Comparison of ENCODE assay signal across 25 mouse cellular contexts in genomic region chr17:70466413-70466812, GRCm38 (mm10).
A peak's percentile ranks its signal among the peaks of the same experiment; 100 is the strongest.
DNase-seq lines count a peak whose midpoint lies in the region; ATAC-seq lines count a peak whose summit lies in the region.
"Had no signal": no experiment of that assay in that cellular context is flagged by ENCODE, and none has a peak within 500 bp of the region (broad histone marks: within the 10 kb centered on the region; RNA-seq: fewer than 3 reads in every experiment).

No protein-coding gene starts in this region.

- 0 out of 2 replicates have a peak, but pooled peaks have one; percentile 17 for ATAC-seq in midbrain, embryonic 15.5 days (replicated peaks)
- no peak for ATAC-seq in intestine, embryonic 15.5 days
- no peak for ATAC-seq in liver, embryonic 12.5 days
- ATAC-seq: forebrain, embryonic 14.5 days; forebrain, postnatal 0 days; Patski had no signal

- no peak overlapping the region for H3K27ac ChIP-seq in midbrain, embryonic 15.5 days
- no peak overlapping the region for H3K27ac ChIP-seq in midbrain, embryonic 10.5 days (replicated peaks)
- no peak overlapping the region for H3K27ac ChIP-seq in intestine, embryonic 15.5 days
- H3K27ac ChIP-seq in liver, embryonic 12.5 days: no peak overlapping the region
- H3K27ac ChIP-seq: embryonic facial prominence, embryonic 13.5 days; heart, adult 2 months; heart, embryonic 10.5 days; heart, embryonic 13.5 days; hindbrain, embryonic 12.5 days; hindbrain, embryonic 15.5 days had no signal

- H3K9me3 ChIP-seq in midbrain, embryonic 15.5 days: no peaks in the 10 kb centered on the region
- H3K9me3 ChIP-seq in midbrain, embryonic 10.5 days (replicated peaks): no peaks in the 10 kb centered on the region
- H3K9me3 ChIP-seq in intestine, embryonic 15.5 days: no peaks in the 10 kb centered on the region
- no peaks in the 10 kb centered on the region for H3K9me3 ChIP-seq in liver, embryonic 12.5 days (replicated peaks)
- H3K9me3 ChIP-seq: embryonic facial prominence, embryonic 13.5 days; heart, embryonic 10.5 days; heart, embryonic 13.5 days; hindbrain, embryonic 12.5 days; hindbrain, embryonic 15.5 days had no signal

- no peaks in the 10 kb centered on the region for H3K4me1 ChIP-seq in midbrain, embryonic 15.5 days
- H3K4me1 ChIP-seq in midbrain, embryonic 10.5 days: no peaks in the 10 kb centered on the region
- H3K4me1 ChIP-seq in intestine, embryonic 15.5 days (replicated peaks): no peaks in the 10 kb centered on the region
- H3K4me1 ChIP-seq in liver, embryonic 12.5 days: no peaks in the 10 kb centered on the region
- H3K4me1 ChIP-seq: embryonic facial prominence, embryonic 13.5 days; hindbrain, embryonic 12.5 days; hindbrain, embryonic 15.5 days had no signal

- no peak overlapping the region for H3K4me2 ChIP-seq in midbrain, embryonic 15.5 days
- no peak overlapping the region for H3K4me2 ChIP-seq in intestine, embryonic 15.5 days (replicated peaks)
- no peak overlapping the region for H3K4me2 ChIP-seq in liver, embryonic 12.5 days
- H3K4me2 ChIP-seq: embryonic facial prominence, embryonic 13.5 days; heart, embryonic 13.5 days; hindbrain, embryonic 12.5 days; hindbrain, embryonic 15.5 days had no signal

- 27% methylated on average over 4 of the region's 4 CpGs for WGBS in midbrain, embryonic 15.5 days
- WGBS in midbrain, embryonic 10.5 days: 43% methylated on average over 4 of the region's 4 CpGs
- 50% methylated on average over 4 of the region's 4 CpGs for WGBS in intestine, embryonic 15.5 days
- 52% methylated on average over 4 of the region's 4 CpGs for WGBS in liver, embryonic 12.5 days (ENCODE audit: insufficient replicate concordance)

- H3K27me3 ChIP-seq in midbrain, embryonic 15.5 days (replicated peaks): no peaks in the 10 kb centered on the region
- no peaks in the 10 kb centered on the region for H3K27me3 ChIP-seq in midbrain, embryonic 10.5 days (ENCODE audit: low read depth, poor library complexity, severe bottlenecking)
- no peaks in the 10 kb centered on the region for H3K27me3 ChIP-seq in intestine, embryonic 15.5 days (replicated peaks)
- H3K27me3 ChIP-seq in liver, embryonic 12.5 days (replicated peaks): no peaks in the 10 kb centered on the region
- H3K27me3 ChIP-seq: CH12.LX; embryonic facial prominence, embryonic 13.5 days; heart, embryonic 13.5 days; hindbrain, embryonic 12.5 days; hindbrain, embryonic 15.5 days had no signal

- DNase-seq in heart, adult 11 months: peak; percentile 57
- DNase-seq in heart, postnatal 14 days: no peak
- DNase-seq in midbrain, embryonic 10.5 days (ENCODE audit: low spot score): no peak
- peak; percentile 14 for DNase-seq in forelimb bud, embryonic 11.5 days (ENCODE audit: low read depth, low spot score)
- DNase-seq: adrenal gland, postnatal 10 days; adrenal gland, postnatal 36 days; B cell, adult 2 months; cerebellum, adult 18-20 months; cerebellum, adult 9-10 months; cerebellum, postnatal 14 days; forebrain, postnatal 0 days; gastrocnemius, postnatal 25 days; heart, adult 2 months had no signal

- H3K9ac ChIP-seq in midbrain, embryonic 15.5 days: no peak overlapping the region
- no peak overlapping the region for H3K9ac ChIP-seq in intestine, embryonic 15.5 days
- no peak overlapping the region for H3K9ac ChIP-seq in liver, embryonic 12.5 days
- H3K9ac ChIP-seq: embryonic facial prominence, embryonic 13.5 days; forebrain, postnatal 0 days; heart, embryonic 13.5 days; hindbrain, embryonic 12.5 days; hindbrain, embryonic 15.5 days had no signal

- intact Hi-C loops in heart, postnatal 14 days (cut with DNase I): no loop called here

- no peak overlapping the region for H3K4me3 ChIP-seq in midbrain, embryonic 15.5 days
- no peak overlapping the region for H3K4me3 ChIP-seq in midbrain, embryonic 10.5 days
- H3K4me3 ChIP-seq in intestine, embryonic 15.5 days (replicated peaks): no peak overlapping the region
- H3K4me3 ChIP-seq in liver, embryonic 12.5 days: no peak overlapping the region
- H3K4me3 ChIP-seq: embryonic facial prominence, embryonic 13.5 days; heart, adult 2 months; heart, embryonic 10.5 days; heart, embryonic 13.5 days; hindbrain, embryonic 12.5 days; hindbrain, embryonic 15.5 days had no signal

- no peaks in the 10 kb centered on the region for H3K36me3 ChIP-seq in midbrain, embryonic 15.5 days (replicated peaks)
- no peaks in the 10 kb centered on the region for H3K36me3 ChIP-seq in midbrain, embryonic 10.5 days
- no peaks in the 10 kb centered on the region for H3K36me3 ChIP-seq in intestine, embryonic 15.5 days
- H3K36me3 ChIP-seq in liver, embryonic 12.5 days: no peaks in the 10 kb centered on the region
- H3K36me3 ChIP-seq: embryonic facial prominence, embryonic 13.5 days; G1E; heart, embryonic 10.5 days; heart, embryonic 13.5 days; hindbrain, embryonic 12.5 days; hindbrain, embryonic 15.5 days had no signal

Comparison
In these comparisons a context has a peak if more than half of its experiments do, and no peak if none do; other contexts are left out.
1. DNase-seq: peak in heart, adult 11 months (single experiment) and forelimb bud, embryonic 11.5 days (single experiment); none in heart, postnatal 14 days (0 of 2) and midbrain, embryonic 10.5 days (single experiment).